Mouse (Mus musculus): ENCODE results near the gene Os9.

DNA sequence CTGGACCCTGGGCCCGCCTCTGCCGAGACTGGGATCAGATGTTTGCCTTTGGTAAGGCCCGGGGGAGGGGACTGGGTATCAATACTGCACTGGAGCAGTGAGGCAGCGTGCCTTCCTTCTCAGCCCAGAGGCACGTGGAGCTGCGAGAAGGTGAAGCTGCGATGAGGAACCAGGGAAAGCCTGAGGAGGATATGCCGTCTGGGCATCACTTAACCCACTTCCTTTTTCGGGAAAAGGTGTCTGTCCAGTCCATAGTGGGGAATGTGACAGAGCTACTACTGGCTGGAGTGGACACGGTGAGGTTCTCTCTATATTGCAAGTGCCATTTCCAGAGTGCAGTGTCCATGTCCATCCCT, 70.8 kb downstream of the Os9 start:
- TF ChIP-seq CTCF (IDR thresholded peaks at IDR 0.05; ENCODE audit: low read depth, low read length) (no peak), GATA1 (IDR thresholded peaks at IDR 0.05; ENCODE audit: borderline replicate concordance, low read length) (no peak), TAL1 (conservative IDR thresholded peaks at IDR 0.05; ENCODE audit: low read depth, low read length) (no peak), GATA2 (IDR thresholded peaks at IDR 0.05; ENCODE audit: borderline replicate concordance, low read depth, low read length) (no peak), POLR2AphosphoS5 (IDR thresholded peaks at IDR 0.05; ENCODE audit: insufficient replicate concordance, low read depth, low read length) (no peak)
